Mouse (Mus musculus) MEL (cell line): ENCODE measurements around the gene Usp28.
A peak's percentile ranks its signal among the peaks of the same experiment; 100 is the strongest.

Source experiments
- BHLHE40 ChIP-seq: IDR thresholded peaks from 2 replicates; pipeline ENCODE4 v1.6.1; 2012; ENCODE audit warnings: low read depth, mild to moderate bottlenecking, inconsistent platforms, low read length, improper control_type of control experiment, borderline replicate concordance
- E2F4 ChIP-seq: IDR thresholded peaks from 2 replicates; pipeline ENCODE4 v1.6.1; 2011; ENCODE audit warnings: low read depth, low read length, improper control_type of control experiment, borderline replicate concordance
- GATA1 ChIP-seq: IDR thresholded peaks from 2 replicates; pipeline ENCODE4 v1.6.1; 2011; ENCODE audit warnings: low read depth, low read length, improper control_type of control experiment
- HCFC1 ChIP-seq: IDR thresholded peaks from 2 replicates; pipeline ENCODE4 v1.6.1; 2012; ENCODE audit warnings: low read depth, mild to moderate bottlenecking, inconsistent platforms, low read length, improper control_type of control experiment, moderate library complexity
- KAT2A ChIP-seq: conservative IDR thresholded peaks from 2 replicates; pipeline ENCODE4 v1.6.1; 2012; ENCODE audit warnings: low read depth, low read length, improper control_type of control experiment, inconsistent platforms
- MAX ChIP-seq: IDR thresholded peaks from 2 replicates; pipeline ENCODE4 v1.6.1; 2011; ENCODE audit warnings: low read length, improper control_type of control experiment
- MAZ ChIP-seq: IDR thresholded peaks from 2 replicates; pipeline ENCODE4 v1.6.1; 2012; ENCODE audit warnings: low read depth, mild to moderate bottlenecking, inconsistent platforms, low read length, improper control_type of control experiment
- MEF2A ChIP-seq: IDR thresholded peaks from 2 replicates; pipeline ENCODE4 v1.6.1; 2014; ENCODE audit warnings: low read depth, mild to moderate bottlenecking, inconsistent platforms, low read length, improper control_type of control experiment; ENCODE audit not compliant: poor library complexity, insufficient replicate concordance, severe bottlenecking; ENCODE audit errors: extremely low read depth
- POLR2A ChIP-seq, 2 experiments: IDR thresholded peaks; 2 replicates each; pipeline ENCODE4 v1.6.1; 2011 to 2012; ENCODE audit warnings: low read length in 2 of 2, mild to moderate bottlenecking in 2 of 2, control low read depth in 1 of 2, improper control_type of control experiment in 1 of 2, low read depth in 1 of 2, moderate library complexity in 1 of 2; ENCODE audit not compliant: control insufficient read depth in 1 of 2, insufficient read depth in 1 of 2, poor library complexity in 1 of 2
- USF2 ChIP-seq, 2 experiments: IDR thresholded peaks; 2 replicates each; pipeline ENCODE4 v1.6.1; 2011 to 2012; ENCODE audit warnings: improper control_type of control experiment in 2 of 2, low read length in 2 of 2, borderline replicate concordance in 1 of 2, inconsistent platforms in 1 of 2, low read depth in 1 of 2, mild to moderate bottlenecking in 1 of 2; ENCODE audit not compliant: insufficient read depth in 1 of 2

DNA sequence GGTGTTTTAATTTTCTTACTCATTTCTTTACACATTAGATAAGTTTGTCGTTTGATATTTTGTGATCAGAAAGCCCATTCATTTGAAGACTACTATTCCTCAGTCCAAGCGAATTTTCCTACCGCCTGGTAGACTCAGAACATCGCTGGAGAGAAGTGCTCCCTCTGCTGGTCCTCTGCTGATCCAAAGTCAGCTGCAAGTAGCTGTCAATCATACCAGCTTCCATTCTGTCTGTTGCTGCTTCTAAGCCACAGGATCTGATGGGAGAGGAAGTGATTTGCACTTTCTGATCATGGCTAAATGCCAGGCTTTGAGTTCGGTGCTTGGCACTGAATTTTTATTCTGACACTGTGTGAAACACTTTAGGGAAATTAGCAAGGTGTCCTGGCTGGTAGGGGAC, 66.2 kb downstream of the Usp28 start:
- TF ChIP-seq HCFC1 (peak; percentile 40; the same call in 1 of the 2 replicates), USF2 (IDR thresholded peaks at IDR 0.05; ENCODE audit: borderline replicate concordance in 1 of 2, insufficient read depth in 1 of 2, low read depth in 1 of 2, low read length in 2 of 2) (no peak), MAZ (no peak), BHLHE40 (no peak), MAX (no peak), POLR2A (IDR thresholded peaks at IDR 0.05; ENCODE audit: control insufficient read depth in 1 of 2, insufficient read depth in 1 of 2, low read depth in 1 of 2, low read length in 2 of 2, poor library complexity in 1 of 2) (no peak), E2F4 (no peak), GATA1 (0 out of 2 replicates have a peak, but pooled peaks have one; percentile 29), MEF2A (no peak), KAT2A (no peak)
